17 mouse cellular contexts compared by ENCODE assay signal in the genomic region with DNA sequence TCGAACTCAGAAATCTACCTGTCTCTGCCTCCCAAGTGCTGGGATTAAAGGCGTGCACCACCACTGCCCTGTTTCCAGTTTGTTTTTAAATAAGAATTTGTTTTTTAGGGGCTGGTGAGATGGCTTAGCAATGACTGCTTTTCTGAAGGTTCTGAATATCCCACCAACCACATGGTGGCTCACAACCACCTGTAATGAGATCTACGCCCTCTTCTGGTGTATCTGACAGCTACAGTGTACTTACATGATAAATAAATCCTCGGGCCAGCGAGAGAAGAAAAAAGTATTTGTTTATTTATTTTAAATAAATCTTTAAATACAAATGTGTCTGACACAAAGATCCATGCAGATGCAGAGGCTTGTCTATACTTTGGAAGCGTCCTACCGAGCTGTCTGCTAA. TPM values are rescaled to one million over a fixed set of nuclear protein-coding genes. Genes with fewer than 3 reads are reported as not detected.
DNase-seq lines count a peak whose midpoint lies in the region; ATAC-seq and TF ChIP-seq lines count a peak whose summit lies in the region.
"Had no signal": no experiment of that assay in that cellular context is flagged by ENCODE, and none has a peak within 500 bp of the region (broad histone marks: within the 10 kb centered on the region; RNA-seq: fewer than 3 reads in every experiment).

No protein-coding gene starts in this region.

- no peak overlapping the region for H3K4me2 ChIP-seq in heart, postnatal 0 days (ENCODE audit: low read depth, low read length)
- no peak overlapping the region for H3K4me2 ChIP-seq in lung, postnatal 0 days (replicated peaks; ENCODE audit: low read depth, low read length)
- H3K4me2 ChIP-seq: limb, embryonic 13.5 days; lung, embryonic 15.5 days had no signal

- 79% methylated on average over 7 of the region's 7 CpGs for whole genome bisulfite sequencing in heart, postnatal 0 days
- WGBS in lung, postnatal 0 days, result 55% methylated on average over 7 of the region's 7 CpGs

- ATAC-seq in heart, postnatal 0 days (ENCODE audit: insufficient read depth, low read depth), result no peak
- no peak for ATAC-seq in lung, postnatal 0 days
- no peak for ATAC-seq in cerebellum, adult (ENCODE audit: insufficient number of reproducible peaks, low FRiP score, low TSS enrichment)
- ATAC-seq: hindbrain, embryonic 16.5 days had no signal

- H3K9ac ChIP-seq in heart, postnatal 0 days (replicated peaks; ENCODE audit: low read depth, low read length), result no peak overlapping the region
- H3K9ac ChIP-seq in lung, postnatal 0 days (replicated peaks; ENCODE audit: low read depth), result no peak overlapping the region
- H3K9ac ChIP-seq: limb, embryonic 13.5 days; lung, embryonic 15.5 days had no signal

- H3K27ac ChIP-seq in heart, postnatal 0 days (ENCODE audit: low read depth), result no peak overlapping the region
- H3K27ac ChIP-seq in lung, postnatal 0 days (ENCODE audit: low read length), result no peak overlapping the region
- H3K27ac ChIP-seq: limb, embryonic 13.5 days; lung, embryonic 15.5 days; midbrain, embryonic 10.5 days had no signal

- TF ChIP-seq CTCF in heart, postnatal 0 days (IDR thresholded peaks at IDR 0.05; ENCODE audit: low read depth), result peak; percentile 31; the same call in 1 of the 2 replicates
- TF ChIP-seq CTCF in lung, postnatal 0 days (IDR thresholded peaks at IDR 0.05), result peak; percentile 58

- no peak for TF ChIP-seq EP300 in heart, postnatal 0 days (IDR thresholded peaks at IDR 0.05; ENCODE audit: low read depth)
- TF ChIP-seq EP300 in lung, postnatal 0 days (IDR thresholded peaks at IDR 0.05), result no peak

- intact Hi-C loops in heart, postnatal 36 days (cut with DNase I), result loop anchor here (5.0 kb wide), 1 partner anchor 60 kb away; no protein-coding TSS in a partner anchor

- DNase-seq in heart, postnatal 0 days (ENCODE audit: low spot score), result no peak
- DNase-seq in heart, postnatal 36 days, result no peak
- no peak for DNase-seq in lung, postnatal 0 days (ENCODE audit: low spot score)
- no peak for DNase-seq in lung, postnatal 4 days
- peak; percentile 44 for DNase-seq in NIH3T3 (ENCODE audit: low read depth)
- peak; percentile 27 for DNase-seq in splenic B cell, adult 2 months (ENCODE audit: low read depth, low spot score)
- DNase-seq in cerebellum, postnatal 25 days, result no peak
- DNase-seq: cerebellum, adult 9-11 months; kidney, postnatal 36 days; right cerebral cortex, postnatal 14 days; thymus, adult 18-20 months had no signal

- H3K4me3 ChIP-seq in heart, postnatal 0 days (ENCODE audit: low read depth, low read length), result no peak overlapping the region
- no peak overlapping the region for H3K4me3 ChIP-seq in lung, postnatal 0 days (ENCODE audit: low read depth, low read length)
- H3K4me3 ChIP-seq: limb, embryonic 13.5 days; lung, embryonic 15.5 days; midbrain, embryonic 10.5 days; myocyte had no signal

- H3K9me3 ChIP-seq in heart, postnatal 0 days (replicated peaks; ENCODE audit: control insufficient read depth, low read length), result no peaks in the 10 kb centered on the region
- H3K9me3 ChIP-seq in lung, postnatal 0 days (ENCODE audit: low read length), result no peaks in the 10 kb centered on the region
- H3K9me3 ChIP-seq: limb, embryonic 13.5 days; lung, embryonic 15.5 days; midbrain, embryonic 10.5 days had no signal

- no peaks in the 10 kb centered on the region for H3K27me3 ChIP-seq in heart, postnatal 0 days (ENCODE audit: control insufficient read depth, insufficient read depth, low read length)
- H3K27me3 ChIP-seq in lung, postnatal 0 days (replicated peaks; ENCODE audit: insufficient read depth, low read length), result no peaks in the 10 kb centered on the region
- H3K27me3 ChIP-seq in splenic B cell, adult 2 months (ENCODE audit: control insufficient read depth, insufficient read depth, low read length, poor library complexity, severe bottlenecking), result no peaks in the 10 kb centered on the region
- H3K27me3 ChIP-seq: limb, embryonic 13.5 days; lung, embryonic 15.5 days had no signal

- H3K36me3 ChIP-seq in heart, postnatal 0 days (replicated peaks; ENCODE audit: control insufficient read depth, insufficient read depth, low read length), result no peaks in the 10 kb centered on the region
- H3K36me3 ChIP-seq in lung, postnatal 0 days (ENCODE audit: insufficient read depth, low read length), result no peaks in the 10 kb centered on the region
- H3K36me3 ChIP-seq in splenic B cell, adult 2 months (ENCODE audit: control insufficient read depth, insufficient read depth, low read length, poor library complexity, severe bottlenecking), result no peaks in the 10 kb centered on the region
- H3K36me3 ChIP-seq: limb, embryonic 13.5 days; lung, embryonic 15.5 days; midbrain, embryonic 10.5 days had no signal

- no peaks in the 10 kb centered on the region for H3K4me1 ChIP-seq in heart, postnatal 0 days (ENCODE audit: control insufficient read depth, insufficient read depth)
- H3K4me1 ChIP-seq in lung, postnatal 0 days (ENCODE audit: insufficient read depth, low read depth, low read length), result no peaks in the 10 kb centered on the region
- H3K4me1 ChIP-seq: limb, embryonic 13.5 days; lung, embryonic 15.5 days had no signal

RNA-seq across cellular contexts. Expression of a gene that starts 40.3 kb away (rescaled TPM):
- 29.1 and 35.8 TPM in 2 replicates for total RNA-seq in heart, postnatal 0 days (2014; rRNA removed; ENCODE audit: low replicate concordance)
- 5.0 and 5.1 TPM in 2 replicates for polyA plus RNA-seq in heart, postnatal 0 days (2015; fragmentation: Nextera tagmentation; extraction: Ambion mirVana)
- 10 to 100 TPM; 31.2 to 32.2 TPM for total RNA-seq in heart, postnatal 36 days (2021)
- 5.8 and 7.8 TPM in 2 replicates for polyA plus RNA-seq in lung, postnatal 0 days (2015; fragmentation: Nextera tagmentation; extraction: Ambion mirVana)

Comparison
In these comparisons a context has a peak if more than half of its experiments do, and no peak if none do; other contexts are left out.
1. DNase-seq: peak in NIH3T3 (single experiment) and splenic B cell, adult 2 months (single experiment); none in heart, postnatal 0 days (single experiment), heart, postnatal 36 days (0 of 2), lung, postnatal 0 days (single experiment), lung, postnatal 4 days (0 of 2) and cerebellum, postnatal 25 days (0 of 2).